Mouse (Mus musculus) layer of hippocampus, postnatal 36 days (tissue): Measurements from ENCODE around the gene Gm20809. TPM values are rescaled to one million over a fixed set of nuclear protein-coding genes. Genes with fewer than 3 reads are reported as not detected.
"Not testable (repeated sequence)": the region's sequence is repeated elsewhere in the genome, so short reads cannot be mapped to it uniquely, and the experiment has no call there.

ENCODE experiments used
- DNase-seq, 2 experiments: peaks; one replicate each; pipeline ENCODE4 v3.0.0; 2022
- total RNA-seq, 2 experiments: library from RNA; stranded (reverse); gene quantifications; 2 replicates each; pipeline ENCODE4 v1.2.3; 2021

The Gm20809 gene
- not detected for total RNA-seq

- not testable (repeated sequence) for DNase-seq
These were observed at the start of gene Gm20809 for GRCm38 (mm10) chrY:24454757-24455156. Gene Gm20809, plus strand, starts transcription at chrY:24455057.
